Mouse (Mus musculus) G1E (cell line): ENCODE measurements around the gene Gm7358.
"Not testable (repeated sequence)": the region's sequence is repeated elsewhere in the genome, so short reads cannot be mapped to it uniquely, and the experiment has no call there.

ENCODE experiments used
- CTCF ChIP-seq: IDR thresholded peaks from 2 replicates; pipeline ENCODE4 v1.5.1; 2012; ENCODE audit warnings: low read depth, low read length, inconsistent platforms, mixed read lengths
- GATA1 ChIP-seq: IDR thresholded peaks from 2 replicates; pipeline ENCODE4 v1.6.1; 2012; ENCODE audit warnings: borderline replicate concordance, low read length, inconsistent platforms, mixed read lengths
- POLR2AphosphoS5 ChIP-seq: IDR thresholded peaks from 2 replicates; pipeline ENCODE4 v1.6.1; 2012; ENCODE audit warnings: low read depth, low read length, inconsistent platforms; ENCODE audit not compliant: insufficient replicate concordance

DNA sequence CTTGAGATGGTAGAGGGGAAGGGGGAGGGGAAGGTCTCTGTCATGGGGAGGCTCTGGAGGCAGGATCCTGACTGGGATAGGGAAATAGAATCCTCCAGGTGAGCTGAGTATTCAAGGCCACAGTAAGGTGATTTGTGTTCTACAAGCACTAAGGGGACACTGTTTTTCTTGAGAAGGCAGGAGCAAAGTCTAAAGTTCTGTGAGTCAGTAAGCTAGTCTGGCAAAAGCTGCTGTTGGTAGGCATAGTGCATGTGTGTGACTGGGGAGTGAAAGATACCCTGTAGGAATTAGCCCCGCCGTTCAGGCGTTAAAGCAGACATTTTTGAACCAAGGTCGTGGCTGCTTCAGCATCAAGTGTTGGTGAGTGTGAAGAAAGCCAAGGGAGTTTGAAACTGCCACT, 23.2 kb downstream of the Gm7358 start:
- TF ChIP-seq POLR2AphosphoS5, CTCF, GATA1: not testable (repeated sequence)
